ENCODE assay signal across 21 mouse cellular contexts in the genomic region with DNA sequence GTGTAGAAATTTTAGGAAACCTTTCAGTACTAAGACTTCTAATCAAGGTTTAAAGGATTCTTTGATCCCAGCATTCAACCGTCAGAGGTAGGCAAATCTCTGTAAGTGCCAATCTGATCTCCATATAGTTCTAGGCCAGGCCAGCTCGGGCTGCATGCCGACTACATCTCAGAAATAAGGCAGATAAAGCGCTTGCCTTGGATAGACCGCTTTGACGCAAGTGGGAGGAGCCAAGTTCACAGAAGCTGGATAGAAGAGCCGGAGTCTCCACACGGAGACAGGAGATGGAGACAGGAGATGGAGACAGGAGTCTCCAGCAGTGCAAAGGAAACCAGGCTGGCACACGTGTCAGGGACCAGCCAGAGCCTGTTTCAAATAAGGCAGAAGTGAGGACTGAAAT. TPM values are rescaled to one million over a fixed set of nuclear protein-coding genes. Genes with fewer than 3 reads are reported as not detected.
"Had no signal": no experiment of that assay in that cellular context is flagged by ENCODE, and none has a peak within 500 bp of the region (broad histone marks: within the 10 kb centered on the region; RNA-seq: fewer than 3 reads in every experiment).

No protein-coding gene starts in this region.

- H3K9me3 ChIP-seq: limb, embryonic 15.5 days; liver, embryonic 12.5 days; lung, embryonic 15.5 days; megakaryocyte, embryonic 14.5 days; neural tube, embryonic 12.5 days; stomach, embryonic 15.5 days had no signal

- H3K4me1 ChIP-seq: liver, embryonic 12.5 days; lung, embryonic 15.5 days had no signal

- H3K27ac ChIP-seq: limb, embryonic 15.5 days; liver, embryonic 12.5 days; lung, embryonic 15.5 days; macrophage; neural tube, embryonic 12.5 days; stomach, embryonic 15.5 days had no signal

- H3K4me3 ChIP-seq: limb, embryonic 15.5 days; liver, embryonic 12.5 days; lung, embryonic 15.5 days; megakaryocyte, embryonic 14.5 days; neural tube, embryonic 12.5 days; stomach, embryonic 15.5 days had no signal

- H3K27me3 ChIP-seq: limb, embryonic 15.5 days; lung, embryonic 15.5 days; neural tube, embryonic 12.5 days; stomach, embryonic 15.5 days had no signal

- H3K9ac ChIP-seq: limb, embryonic 15.5 days; liver, embryonic 12.5 days; lung, embryonic 15.5 days; neural tube, embryonic 12.5 days; stomach, embryonic 15.5 days had no signal

- DNase-seq: kidney, adult 18-20 months; kidney, postnatal 10 days; kidney, postnatal 4 days; lung, postnatal 14 days; midbrain, embryonic 14.5 days; right cerebral cortex, postnatal 4 days; spleen, adult 18-20 months; thymus, postnatal 36 days had no signal

- H3K36me3 ChIP-seq: limb, embryonic 15.5 days; liver, embryonic 12.5 days; lung, embryonic 15.5 days; neural tube, embryonic 12.5 days; stomach, embryonic 15.5 days had no signal

RNA-seq across cellular contexts. Expression of a gene that starts 45.6 kb away (rescaled TPM):
- total RNA-seq: layer of hippocampus, adult 8-10 months; layer of hippocampus, postnatal 14 days; left cerebral cortex, adult 18-20 months; left cerebral cortex, postnatal 25 days had no signal
- polyA plus RNA-seq: kidney, embryonic 14.5 days; limb, embryonic 11.5 days; limb, embryonic 15.5 days; lung, embryonic 15.5 days; midbrain, embryonic 14.5 days; neural tube, embryonic 12.5 days; stomach, embryonic 15.5 days had no signal
